Mouse (Mus musculus): ENCODE results near the gene Dock2. TPM values are rescaled to one million over a fixed set of nuclear protein-coding genes. Genes with fewer than 3 reads are reported as not detected.

Dock2 gene
- polyA plus RNA-seq, 1 experiment, result 8.7 TPM

DNA sequence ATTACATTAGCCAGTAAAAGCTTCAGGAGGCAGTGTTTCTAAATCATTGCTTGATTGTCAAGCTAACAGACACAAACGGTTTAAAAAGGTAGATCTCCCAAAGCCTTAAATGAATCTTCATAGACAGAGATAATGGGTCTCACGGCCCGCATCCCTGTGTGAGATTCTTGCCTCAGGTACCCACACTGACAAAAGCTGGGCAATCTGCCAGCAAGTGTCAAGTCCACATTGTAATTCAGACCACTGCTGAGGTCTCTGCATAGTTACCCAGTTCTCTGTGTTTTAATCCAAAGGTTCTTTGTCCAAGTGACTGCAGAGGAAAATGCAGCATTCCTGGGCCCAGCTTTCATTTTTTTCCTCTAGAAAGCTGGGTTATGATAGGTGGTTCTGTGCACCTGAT is 315.1 kb downstream of the Dock2 start:
- Histone ChIP-seq H3K4me1 (ENCODE audit: control insufficient read depth, insufficient read depth, low read length) (no peaks in the 10 kb centered on the region), H3K4me3 (replicated peaks; ENCODE audit: extremely low read depth, low read depth, low read length) (no peak overlapping the region)
- 67% methylated on average over 3 of the region's 3 CpGs for WGBS
- DNase-seq, result no peak
- TF ChIP-seq CTCF (IDR thresholded peaks at IDR 0.05; ENCODE audit: insufficient read depth, low read length) (no peak), POLR2A (IDR thresholded peaks at IDR 0.05; ENCODE audit: borderline replicate concordance, extremely low read depth, low read depth, low read length) (no peak)

DNA sequence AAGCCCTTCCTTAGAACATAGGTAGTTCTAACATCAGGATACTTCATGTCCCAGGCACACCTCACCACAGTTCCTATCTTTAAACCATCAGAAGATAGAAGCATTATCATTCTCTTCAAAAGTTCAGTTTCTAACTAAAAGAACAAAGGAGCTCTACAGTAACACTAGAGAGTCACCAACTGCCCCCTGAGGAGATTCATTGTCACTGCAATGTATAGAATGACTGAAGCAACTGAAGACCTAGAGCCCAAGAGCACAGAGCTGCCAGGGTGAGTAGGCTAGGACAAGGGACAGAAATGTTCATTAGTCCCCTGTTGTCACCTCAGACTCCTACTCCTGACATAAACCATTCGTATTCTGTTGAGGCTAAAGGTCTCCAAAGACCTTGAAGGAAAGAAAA is 316.6 kb downstream of the Dock2 start:
- DNase-seq, result no peak
- TF ChIP-seq POLR2A (IDR thresholded peaks at IDR 0.05; ENCODE audit: borderline replicate concordance, extremely low read depth, low read depth, low read length) (no peak), CTCF (IDR thresholded peaks at IDR 0.05; ENCODE audit: insufficient read depth, low read length) (no peak)
- Histone ChIP-seq H3K4me1 (ENCODE audit: control insufficient read depth, insufficient read depth, low read length) (no peaks in the 10 kb centered on the region), H3K4me3 (replicated peaks; ENCODE audit: extremely low read depth, low read depth, low read length) (no peak overlapping the region)
- WGBS, result 58% methylated on average over 1 of the region's 1 CpGs

DNA sequence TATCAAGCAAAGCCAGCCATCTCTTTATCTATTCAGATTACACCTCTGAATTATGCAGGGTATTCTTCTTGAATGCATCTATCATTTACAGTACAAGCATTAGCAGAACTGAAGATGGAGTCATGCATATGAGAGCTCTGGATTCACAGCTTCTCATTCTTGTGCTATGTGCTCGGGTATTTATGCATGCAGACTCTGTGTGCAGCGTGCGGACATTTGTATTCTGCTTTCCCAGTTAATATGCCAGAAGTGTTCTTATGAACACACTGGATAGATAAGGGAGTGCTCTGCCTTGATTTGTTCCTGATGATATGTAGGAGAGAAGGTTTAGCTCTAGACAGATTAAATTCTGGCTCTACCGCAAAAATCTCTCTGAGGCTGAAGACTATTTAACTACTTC is 333.7 kb downstream of the Dock2 start:
- Histone ChIP-seq H3K4me3 (replicated peaks; ENCODE audit: extremely low read depth, low read depth, low read length) (no peak overlapping the region), H3K4me1 (ENCODE audit: control insufficient read depth, insufficient read depth, low read length) (no peaks in the 10 kb centered on the region)
- WGBS, result 88% methylated on average over 4 of the region's 4 CpGs
- TF ChIP-seq CTCF (IDR thresholded peaks at IDR 0.05; ENCODE audit: insufficient read depth, low read length) (no peak), POLR2A (IDR thresholded peaks at IDR 0.05; ENCODE audit: borderline replicate concordance, extremely low read depth, low read depth, low read length) (no peak)
- no peak for DNase-seq

DNA sequence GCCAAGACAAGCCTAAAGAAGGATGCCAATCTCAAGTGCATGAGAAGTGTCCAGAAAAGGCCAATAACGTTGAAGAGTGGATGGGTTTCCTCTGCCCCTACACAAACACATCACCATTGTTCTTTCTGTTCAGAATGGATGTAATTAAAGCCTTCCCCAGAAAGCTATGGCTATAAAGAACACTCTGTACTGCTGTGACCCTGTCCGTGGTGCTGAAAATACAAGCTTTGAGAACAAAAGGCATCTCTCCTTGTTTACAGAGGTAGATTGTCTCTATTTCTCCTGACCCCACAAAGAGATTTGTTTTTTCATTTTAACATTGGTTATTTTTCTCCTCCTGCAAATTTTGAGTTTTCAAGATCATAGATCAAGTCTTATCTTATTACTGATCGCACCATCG is 335.8 kb downstream of the Dock2 start:
- Histone ChIP-seq H3K4me3 (replicated peaks; ENCODE audit: extremely low read depth, low read depth, low read length) (no peak overlapping the region), H3K4me1 (ENCODE audit: control insufficient read depth, insufficient read depth, low read length) (no peaks in the 10 kb centered on the region)
- TF ChIP-seq CTCF (IDR thresholded peaks at IDR 0.05; ENCODE audit: insufficient read depth, low read length) (no peak), POLR2A (IDR thresholded peaks at IDR 0.05; ENCODE audit: borderline replicate concordance, extremely low read depth, low read depth, low read length) (no peak)
- DNase-seq, result no peak
- 49% methylated on average over 4 of the region's 4 CpGs for WGBS

DNA sequence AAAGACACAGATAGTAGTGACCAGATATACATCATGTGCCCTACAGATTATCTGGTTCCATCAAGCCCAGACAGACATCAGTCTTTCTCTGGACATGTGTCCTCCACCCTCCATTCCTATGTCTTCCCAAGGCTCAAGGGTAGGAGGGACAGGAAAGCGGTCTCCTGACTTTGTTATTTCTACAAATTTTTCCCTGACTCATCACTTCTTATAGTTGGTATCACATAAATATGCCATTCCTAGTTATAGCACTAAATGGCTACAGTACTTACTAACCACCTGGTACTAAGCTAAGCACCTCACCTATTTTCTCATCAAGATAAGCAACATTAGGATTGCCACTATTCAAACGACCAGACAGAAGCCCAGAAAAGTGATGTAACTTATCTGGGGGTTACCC is 345.3 kb downstream of the Dock2 start:
- no peak for DNase-seq
- no peak for TF ChIP-seq CTCF (IDR thresholded peaks at IDR 0.05; ENCODE audit: insufficient read depth, low read length)
- TF ChIP-seq POLR2A (IDR thresholded peaks at IDR 0.05; ENCODE audit: borderline replicate concordance, extremely low read depth, low read depth, low read length), result no peak
- Histone ChIP-seq H3K4me3 (replicated peaks; ENCODE audit: extremely low read depth, low read depth, low read length) (no peak overlapping the region), H3K4me1 (ENCODE audit: control insufficient read depth, insufficient read depth, low read length) (no peaks in the 10 kb centered on the region)
- 43% methylated on average over 2 of the region's 2 CpGs for WGBS

DNA sequence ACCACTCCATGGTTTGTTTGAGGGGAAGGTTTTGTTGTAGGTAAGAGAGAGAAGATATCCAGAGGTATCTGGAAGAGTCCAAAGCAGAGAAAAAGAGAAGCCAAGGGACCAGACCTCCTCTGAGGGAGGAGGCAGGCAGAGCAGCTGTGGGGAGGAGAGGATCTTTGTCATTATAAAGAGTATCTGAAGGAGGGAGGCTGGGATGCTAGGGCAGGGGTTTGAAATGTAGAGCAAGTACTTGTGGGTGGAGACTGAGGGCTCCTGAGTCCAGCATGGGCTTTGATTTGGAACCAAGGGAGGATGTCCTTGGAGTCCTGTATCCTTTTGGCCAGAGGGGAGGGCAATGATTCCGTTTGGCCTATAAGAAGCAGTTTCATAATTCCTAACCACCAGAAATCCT is 346.2 kb downstream of the Dock2 start:
- no peak for DNase-seq
- no peak for TF ChIP-seq CTCF (IDR thresholded peaks at IDR 0.05; ENCODE audit: insufficient read depth, low read length)
- TF ChIP-seq POLR2A (IDR thresholded peaks at IDR 0.05; ENCODE audit: borderline replicate concordance, extremely low read depth, low read depth, low read length), result no peak
- Histone ChIP-seq H3K4me3 (replicated peaks; ENCODE audit: extremely low read depth, low read depth, low read length) (no peak overlapping the region), H3K4me1 (ENCODE audit: control insufficient read depth, insufficient read depth, low read length) (no peaks in the 10 kb centered on the region)
- 66% methylated on average over 1 of the region's 1 CpGs for WGBS

DNA sequence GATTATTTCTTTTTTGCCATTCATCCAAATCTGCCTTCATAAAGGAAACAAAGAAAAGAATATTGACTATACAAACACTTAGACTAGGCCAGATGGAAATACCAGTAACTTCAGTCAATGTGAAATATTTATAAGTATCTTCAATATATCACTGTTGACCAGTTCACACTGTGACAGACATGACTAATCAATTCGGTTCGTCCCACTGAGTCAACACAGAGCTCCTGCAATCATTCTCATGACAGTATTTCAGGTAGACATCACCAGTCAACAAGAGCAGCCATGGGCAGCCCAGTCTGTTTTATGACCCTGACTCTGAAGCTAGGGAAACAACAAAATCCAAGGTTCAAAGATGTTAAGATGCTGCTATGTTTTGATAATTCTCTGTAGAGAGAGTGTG is 351.7 kb downstream of the Dock2 start:
- no peak for DNase-seq
- 61% methylated on average over 2 of the region's 2 CpGs for WGBS
- Histone ChIP-seq H3K4me3 (replicated peaks; ENCODE audit: extremely low read depth, low read depth, low read length) (no peak overlapping the region), H3K4me1 (ENCODE audit: control insufficient read depth, insufficient read depth, low read length) (no peaks in the 10 kb centered on the region)
- no peak for TF ChIP-seq POLR2A (IDR thresholded peaks at IDR 0.05; ENCODE audit: borderline replicate concordance, extremely low read depth, low read depth, low read length)
- no peak for TF ChIP-seq CTCF (IDR thresholded peaks at IDR 0.05; ENCODE audit: insufficient read depth, low read length)

DNA sequence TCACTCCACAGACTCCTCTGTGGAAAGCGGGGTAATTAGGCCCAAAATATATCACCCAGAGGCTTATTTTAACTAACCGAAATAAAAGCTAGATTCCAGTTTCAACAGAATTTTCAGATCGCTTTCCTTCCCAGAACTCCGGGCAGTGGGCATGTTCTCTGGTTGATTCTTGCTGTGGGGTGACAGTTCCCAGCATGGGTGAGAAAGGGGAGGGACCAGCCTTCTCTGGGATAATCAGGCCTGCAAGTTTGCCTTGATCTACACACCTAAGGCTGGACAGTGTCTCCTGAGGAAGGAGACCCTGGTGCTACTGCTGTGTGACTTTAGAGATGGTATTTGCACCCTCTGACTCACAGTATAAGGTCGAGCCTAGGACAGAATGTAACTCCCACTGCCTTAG is 352.3 kb downstream of the Dock2 start:
- WGBS, result 46% methylated on average over 5 of the region's 5 CpGs

DNA sequence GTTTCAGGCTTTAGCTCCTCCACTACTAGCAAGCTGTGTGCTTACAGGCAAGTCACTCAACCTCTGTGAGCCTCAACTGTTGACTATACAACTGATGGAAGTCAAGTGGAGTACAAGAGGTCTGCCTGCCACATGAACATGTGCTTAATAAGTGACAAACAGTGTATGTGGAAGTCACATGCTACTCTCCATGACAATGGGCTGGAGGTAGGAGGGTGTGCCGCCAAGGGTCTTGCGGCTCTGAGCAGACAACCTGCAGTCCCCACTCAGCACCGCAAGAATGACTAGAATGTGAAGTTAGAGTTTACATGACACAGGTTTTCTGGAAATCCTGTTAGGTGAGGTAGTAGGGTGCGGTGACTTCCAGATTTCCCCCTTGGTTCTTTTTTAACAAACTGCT is 352.8 kb downstream of the Dock2 start:
- TF ChIP-seq POLR2A (IDR thresholded peaks at IDR 0.05; ENCODE audit: borderline replicate concordance, extremely low read depth, low read depth, low read length) (no peak), CTCF (IDR thresholded peaks at IDR 0.05; ENCODE audit: insufficient read depth, low read length) (no peak)
- no peaks in the 10 kb centered on the region for H3K4me1 ChIP-seq (ENCODE audit: control insufficient read depth, insufficient read depth, low read length)
- no peak overlapping the region for H3K4me3 ChIP-seq (replicated peaks; ENCODE audit: extremely low read depth, low read depth, low read length)
- no peak for DNase-seq
- 53% methylated on average over 4 of the region's 4 CpGs for WGBS

More for the DNA sequence above, 352.3 kb downstream of the Dock2 start:
- Histone ChIP-seq H3K4me1 (ENCODE audit: control insufficient read depth, insufficient read depth, low read length) (no peaks in the 10 kb centered on the region), H3K4me3 (replicated peaks; ENCODE audit: extremely low read depth, low read depth, low read length) (no peak overlapping the region)
- DNase-seq, result no peak
- TF ChIP-seq CTCF (IDR thresholded peaks at IDR 0.05; ENCODE audit: insufficient read depth, low read length) (no peak), POLR2A (IDR thresholded peaks at IDR 0.05; ENCODE audit: borderline replicate concordance, extremely low read depth, low read depth, low read length) (no peak)

DNA sequence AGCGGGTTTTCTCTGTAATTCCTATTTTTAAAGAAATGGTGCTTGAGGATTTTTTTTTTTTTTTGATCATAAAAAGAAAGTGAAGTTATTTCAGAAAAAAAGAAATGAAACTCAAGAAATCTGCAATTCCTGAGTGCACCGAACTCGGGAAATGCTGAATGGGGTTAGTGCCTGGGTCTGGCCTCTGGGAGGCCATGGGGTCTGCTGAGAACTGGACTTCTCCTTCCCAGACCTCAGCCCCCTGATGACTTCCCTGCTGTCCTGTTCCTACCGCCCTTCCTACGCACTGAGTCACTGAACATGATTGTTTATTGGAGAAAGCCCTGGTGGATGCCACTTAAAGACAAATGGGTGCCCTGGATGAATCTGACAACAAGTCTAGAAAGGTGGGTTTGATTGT is 356.5 kb downstream of the Dock2 start:
- TF ChIP-seq POLR2A (IDR thresholded peaks at IDR 0.05; ENCODE audit: borderline replicate concordance, extremely low read depth, low read depth, low read length), result no peak
- no peak for TF ChIP-seq CTCF (IDR thresholded peaks at IDR 0.05; ENCODE audit: insufficient read depth, low read length)
- DNase-seq, result no peak
- WGBS, result 70% methylated on average over 5 of the region's 5 CpGs
- no peak overlapping the region for H3K4me3 ChIP-seq (replicated peaks; ENCODE audit: extremely low read depth, low read depth, low read length)
- H3K4me1 ChIP-seq (ENCODE audit: control insufficient read depth, insufficient read depth, low read length), result no peaks in the 10 kb centered on the region

All from lung, adult 2 months (tissue).